Mouse (Mus musculus) kidney, adult 2 months (tissue): Measurements from ENCODE around the gene Ksr1.

Experiments
- CTCF ChIP-seq: fragments of 200-500 bp; conservative IDR thresholded peaks from 2 replicates; pipeline ENCODE4 v1.5.1; 2011; ENCODE audit warnings: low read depth, mild to moderate bottlenecking, control low read depth, low read length, moderate library complexity, mixed read lengths; ENCODE audit not compliant: insufficient read depth, insufficient read length
- POLR2A ChIP-seq: fragments of 200-500 bp; IDR thresholded peaks from one replicate; pipeline ENCODE4 v1.6.1; 2011; ENCODE audit warnings: low read depth, low read length, control low read depth

- TF ChIP-seq CTCF (no peak), POLR2A (no peak)
Observed at GRCm38 (mm10) chr11:79013056-79013455, 133.2 kb downstream of the Ksr1 start.
